Mouse (Mus musculus): Measurements from ENCODE around the gene Tmem259. TPM values are rescaled to one million over a fixed set of nuclear protein-coding genes. Genes with fewer than 3 reads are reported as not detected.
"Not testable (repeated sequence)": the region's sequence is repeated elsewhere in the genome, so short reads cannot be mapped to it uniquely, and the experiment has no call there.

Tmem259 gene
- polyA plus RNA-seq, 1 experiment from 2014 or later: 15.6 TPM

DNA sequence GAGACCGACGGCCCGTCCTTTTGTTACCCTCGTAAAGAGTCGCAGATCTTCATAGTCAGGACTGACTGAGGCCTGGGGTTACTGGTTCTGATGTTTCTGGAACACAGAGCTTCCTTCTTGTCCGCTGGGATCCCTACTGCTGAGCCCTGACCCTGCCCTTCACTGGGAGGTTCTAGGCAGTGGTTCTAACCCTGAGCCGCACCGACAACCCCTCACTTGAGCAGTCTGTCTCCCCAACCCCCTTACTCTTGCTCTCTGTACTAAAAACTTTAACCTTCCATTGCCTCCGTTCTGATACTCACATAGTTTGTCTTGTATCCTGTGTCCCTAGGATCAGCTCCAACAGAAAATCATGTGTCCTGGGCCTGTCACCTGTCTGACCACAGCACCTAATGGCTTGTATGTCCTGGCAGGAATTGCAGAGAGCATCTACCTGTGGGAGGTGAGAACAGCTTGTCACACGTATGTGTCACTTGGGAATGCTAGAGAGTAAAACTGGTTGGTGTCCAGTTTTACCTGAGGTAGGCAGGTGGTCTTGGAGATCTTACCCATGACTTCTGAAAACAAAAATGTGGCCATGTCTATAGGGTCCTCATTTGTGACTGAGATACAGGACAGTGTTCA lies 23.3 kb downstream of the Tmem259 start:
- Histone ChIP-seq H3K36me3 (ENCODE audit: control insufficient read depth, insufficient read depth, low read length) (peaks cover 37% of the 10 kb centered on the region), H3K27me3 (ENCODE audit: control insufficient read depth, insufficient read depth, low read length) (no peaks in the 10 kb centered on the region), H3K27ac (ENCODE audit: low read length) (0 out of 2 replicates have a peak overlapping the region, but pooled peaks have one; percentile 69), H3K9ac (replicated peaks; ENCODE audit: low read depth, low read length) (peak overlapping the region; percentile 87), H3K4me2 (replicated peaks; ENCODE audit: low read depth, low read length) (peak overlapping the region; percentile 86), H3K4me3 (ENCODE audit: low read depth, low read length) (peak overlapping the region; percentile 98), H3K9me3 (ENCODE audit: control insufficient read depth, low read depth, low read length) (no peaks in the 10 kb centered on the region), H3K4me1 (ENCODE audit: control insufficient read depth, insufficient read depth, low read length) (peaks cover 9% of the 10 kb centered on the region)
- 9% methylated on average over 10 of the region's 10 CpGs for whole genome bisulfite sequencing
- ATAC-seq (ENCODE audit: insufficient number of reproducible peaks, insufficient read depth, low FRiP score, low read depth): no peak

DNA sequence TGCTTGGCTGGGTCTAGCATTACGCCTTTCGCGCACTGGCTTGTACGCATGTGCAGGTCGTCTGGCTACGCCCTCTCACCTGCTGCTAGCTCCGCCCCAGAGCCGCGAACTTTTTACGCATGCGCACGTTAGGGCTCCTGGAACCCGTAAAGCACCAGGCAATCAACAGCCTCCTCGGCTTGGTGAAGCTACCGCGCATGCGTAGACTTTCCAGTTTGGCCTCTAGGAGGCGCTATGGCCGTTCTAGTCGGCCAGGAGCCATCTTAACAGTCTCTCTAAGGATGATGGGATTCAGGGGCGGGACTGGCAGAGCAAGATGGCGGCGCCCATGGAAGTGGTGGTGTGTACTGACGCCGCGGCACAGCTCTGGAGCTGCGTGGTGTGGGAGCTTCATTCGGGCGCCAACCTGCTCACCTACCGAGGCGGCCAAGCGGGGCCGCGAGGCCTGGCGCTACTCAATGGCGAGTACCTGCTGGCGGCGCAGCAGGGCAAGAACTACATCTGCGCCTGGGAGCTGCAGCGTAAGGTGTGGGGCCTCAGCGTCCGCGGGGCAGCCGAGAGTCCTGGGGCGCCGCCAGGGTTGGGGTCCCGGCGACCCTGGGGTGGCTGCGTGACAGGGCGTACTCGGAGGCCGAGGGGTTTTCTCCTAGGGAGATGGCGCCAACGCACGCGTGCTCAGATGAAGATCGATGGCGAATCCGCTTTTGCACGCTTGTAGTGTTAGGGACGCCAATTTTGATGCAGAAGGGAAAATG lies 24.1 kb downstream of the Tmem259 start, which contains the start of gene Wdr18:
Wdr18 (plus strand) TSS at position 306 of the 755 bp plus-strand sequence.
- peaks cover 29% of the 10 kb centered on the region for H3K36me3 ChIP-seq (ENCODE audit: control insufficient read depth, insufficient read depth, low read length)
- H3K9me3 ChIP-seq (ENCODE audit: control insufficient read depth, low read depth, low read length): no peaks in the 10 kb centered on the region
- H3K4me3 ChIP-seq (ENCODE audit: low read depth, low read length): peak within 1 kb of the TSS; percentile 98
- H3K4me1 ChIP-seq (ENCODE audit: control insufficient read depth, insufficient read depth, low read length): peaks cover 9% of the 10 kb centered on the region
- under 1% methylated on average over 61 of the region's 61 CpGs for WGBS
- H3K9ac ChIP-seq (replicated peaks; ENCODE audit: low read depth, low read length): peak within 1 kb of the TSS; percentile 87
- peak within 1 kb of the TSS; percentile 69; the same call in 1 of the 2 replicates for H3K27ac ChIP-seq (ENCODE audit: low read length)
- peak; percentile 94 for ATAC-seq (ENCODE audit: insufficient number of reproducible peaks, insufficient read depth, low FRiP score, low read depth)
- H3K27me3 ChIP-seq (ENCODE audit: control insufficient read depth, insufficient read depth, low read length): no peaks in the 10 kb centered on the region
- H3K4me2 ChIP-seq (replicated peaks; ENCODE audit: low read depth, low read length): peak within 1 kb of the TSS; percentile 86

DNA sequence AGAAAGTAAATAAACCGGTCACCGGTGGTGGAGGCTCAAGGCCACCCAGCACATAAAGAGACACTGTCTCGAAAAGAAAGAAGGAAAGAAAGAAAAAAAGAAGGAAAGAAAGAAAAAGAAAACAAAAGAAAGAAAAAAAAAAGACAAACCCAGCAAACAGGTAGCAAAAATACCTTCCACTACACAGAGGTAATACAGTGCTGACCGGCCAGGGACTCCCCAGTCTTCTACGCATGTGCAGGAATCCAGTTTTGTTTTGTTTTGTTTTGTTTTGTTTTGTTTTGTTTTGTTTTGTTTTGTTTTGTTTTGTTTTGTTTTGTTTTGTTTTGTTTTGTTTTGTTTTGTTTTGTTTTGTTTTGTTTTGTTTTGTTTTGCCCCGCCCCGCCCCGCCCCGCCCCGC lies 24.7 kb downstream of the Tmem259 start:
- not testable (repeated sequence) for H3K4me1 ChIP-seq (ENCODE audit: control insufficient read depth, insufficient read depth, low read length); H3K4me2 ChIP-seq (replicated peaks; ENCODE audit: low read depth, low read length); H3K27ac ChIP-seq (ENCODE audit: low read length); ATAC-seq (ENCODE audit: insufficient number of reproducible peaks, insufficient read depth, low FRiP score, low read depth); H3K9me3 ChIP-seq (ENCODE audit: control insufficient read depth, low read depth, low read length); H3K27me3 ChIP-seq (ENCODE audit: control insufficient read depth, insufficient read depth, low read length); H3K9ac ChIP-seq (replicated peaks; ENCODE audit: low read depth, low read length)
- Histone ChIP-seq H3K36me3 (ENCODE audit: control insufficient read depth, insufficient read depth, low read length) (peaks cover 23% of the 10 kb centered on the region), H3K4me3 (ENCODE audit: low read depth, low read length) (peak overlapping the region; percentile 98; the same call in 1 of the 2 replicates)
- WGBS: 33% methylated on average over 10 of the region's 10 CpGs

DNA sequence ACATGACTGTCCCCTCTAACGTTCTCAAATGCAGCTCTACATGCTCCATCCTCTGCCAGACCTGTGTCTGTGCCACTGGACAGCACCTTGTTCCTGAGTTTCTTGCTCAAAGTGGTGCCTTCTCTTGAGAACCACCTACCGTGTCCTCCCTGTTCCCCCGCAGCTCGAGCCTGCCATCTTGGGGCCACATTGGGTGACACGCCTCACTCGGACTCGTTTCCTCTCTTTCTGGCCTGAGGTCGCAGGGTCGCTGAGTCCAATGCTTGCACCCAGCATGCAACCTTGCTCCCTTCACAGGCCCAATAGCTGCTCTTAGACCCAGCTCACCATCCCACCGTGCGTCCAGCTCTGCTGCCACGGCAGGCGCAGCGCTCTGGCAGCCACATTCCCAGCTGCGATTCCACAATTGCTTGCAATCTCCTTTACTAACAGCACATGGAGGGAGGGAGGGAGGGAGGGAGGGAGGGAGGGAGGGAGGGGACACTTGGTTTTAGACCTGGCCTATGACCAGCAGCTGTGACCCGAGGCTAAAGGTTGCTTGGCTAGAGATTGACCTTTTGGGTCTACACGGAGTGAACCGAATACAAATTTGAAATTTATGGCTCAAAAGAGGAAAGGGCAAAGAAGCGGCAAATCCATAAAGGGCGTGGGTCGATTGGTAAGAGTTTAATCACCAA lies 25.9 kb downstream of the Tmem259 start:
- H3K4me2 ChIP-seq (replicated peaks; ENCODE audit: low read depth, low read length): no peak overlapping the region
- H3K27ac ChIP-seq (ENCODE audit: low read length): no peak overlapping the region
- H3K36me3 ChIP-seq (ENCODE audit: control insufficient read depth, insufficient read depth, low read length): peaks cover 15% of the 10 kb centered on the region
- no peaks in the 10 kb centered on the region for H3K27me3 ChIP-seq (ENCODE audit: control insufficient read depth, insufficient read depth, low read length)
- H3K4me1 ChIP-seq (ENCODE audit: control insufficient read depth, insufficient read depth, low read length): peaks cover 9% of the 10 kb centered on the region
- H3K4me3 ChIP-seq (ENCODE audit: low read depth, low read length): no peak overlapping the region
- WGBS: 12% methylated on average over 21 of the region's 21 CpGs
- H3K9ac ChIP-seq (replicated peaks; ENCODE audit: low read depth, low read length): no peak overlapping the region
- H3K9me3 ChIP-seq (ENCODE audit: control insufficient read depth, low read depth, low read length): no peaks in the 10 kb centered on the region
- ATAC-seq (ENCODE audit: insufficient number of reproducible peaks, insufficient read depth, low FRiP score, low read depth): no peak

DNA sequence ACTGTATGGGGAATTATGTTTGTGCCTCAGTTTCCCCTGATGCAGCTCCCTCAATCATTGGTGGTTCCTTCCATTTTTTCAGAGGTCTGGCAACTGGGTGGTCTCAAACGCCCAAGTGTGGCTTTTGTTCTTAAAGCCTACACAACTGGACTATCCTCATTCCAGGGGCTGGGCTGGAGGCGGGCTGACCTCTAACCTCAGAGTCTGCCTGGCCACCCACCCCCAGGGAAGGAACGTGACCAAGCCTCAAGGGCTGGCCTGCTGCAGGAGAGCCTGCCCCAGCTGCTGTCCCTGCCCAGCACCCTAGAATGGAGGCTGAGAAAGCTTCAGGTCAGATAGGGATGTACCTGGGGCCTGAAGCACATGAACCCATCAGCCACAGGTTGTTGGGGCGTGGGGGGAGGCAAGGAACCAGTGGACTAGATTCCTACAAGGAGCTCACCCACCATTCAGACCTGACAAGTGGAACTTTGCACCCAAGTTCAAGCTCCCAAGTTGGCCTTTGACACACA lies 27.4 kb downstream of the Tmem259 start:
- Histone ChIP-seq H3K4me1 (ENCODE audit: control insufficient read depth, insufficient read depth, low read length) (peaks cover 9% of the 10 kb centered on the region), H3K4me2 (replicated peaks; ENCODE audit: low read depth, low read length) (no peak overlapping the region), H3K9me3 (ENCODE audit: control insufficient read depth, low read depth, low read length) (no peaks in the 10 kb centered on the region), H3K27ac (ENCODE audit: low read length) (no peak overlapping the region), H3K27me3 (ENCODE audit: control insufficient read depth, insufficient read depth, low read length) (no peaks in the 10 kb centered on the region), H3K9ac (replicated peaks; ENCODE audit: low read depth, low read length) (no peak overlapping the region), H3K4me3 (ENCODE audit: low read depth, low read length) (no peak overlapping the region), H3K36me3 (ENCODE audit: control insufficient read depth, insufficient read depth, low read length) (peaks cover 17% of the 10 kb centered on the region)
- no peak for ATAC-seq (ENCODE audit: insufficient number of reproducible peaks, insufficient read depth, low FRiP score, low read depth)
- 31% methylated on average over 4 of the region's 4 CpGs for WGBS

DNA sequence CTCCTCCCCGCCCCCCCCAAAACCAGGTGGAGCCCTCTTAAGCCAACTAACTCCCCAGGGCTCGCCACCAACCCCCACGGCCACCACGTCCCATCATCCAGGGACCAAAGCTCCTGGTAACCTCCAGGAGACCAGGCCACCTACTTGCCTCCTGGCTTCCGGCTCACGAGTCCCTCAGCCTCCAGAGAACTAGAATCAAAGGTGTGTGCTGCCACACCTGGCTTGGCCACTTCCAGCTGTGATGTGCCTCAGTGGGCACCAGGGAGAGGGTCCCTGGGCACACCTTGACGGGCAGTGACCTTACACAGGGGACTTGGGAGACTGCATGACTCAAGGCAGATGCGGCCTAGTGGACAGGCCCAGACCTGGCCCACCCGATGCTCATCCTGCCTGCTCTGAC lies 28.4 kb downstream of the Tmem259 start:
- Histone ChIP-seq H3K27me3 (ENCODE audit: control insufficient read depth, insufficient read depth, low read length) (no peaks in the 10 kb centered on the region), H3K36me3 (ENCODE audit: control insufficient read depth, insufficient read depth, low read length) (peaks cover 20% of the 10 kb centered on the region), H3K27ac (ENCODE audit: low read length) (no peak overlapping the region), H3K4me1 (ENCODE audit: control insufficient read depth, insufficient read depth, low read length) (peaks cover 2% of the 10 kb centered on the region), H3K9me3 (ENCODE audit: control insufficient read depth, low read depth, low read length) (no peaks in the 10 kb centered on the region), H3K4me2 (replicated peaks; ENCODE audit: low read depth, low read length) (no peak overlapping the region), H3K4me3 (ENCODE audit: low read depth, low read length) (no peak overlapping the region), H3K9ac (replicated peaks; ENCODE audit: low read depth, low read length) (no peak overlapping the region)
- ATAC-seq (ENCODE audit: insufficient number of reproducible peaks, insufficient read depth, low FRiP score, low read depth): no peak
- WGBS: 62% methylated on average over 9 of the region's 9 CpGs

DNA sequence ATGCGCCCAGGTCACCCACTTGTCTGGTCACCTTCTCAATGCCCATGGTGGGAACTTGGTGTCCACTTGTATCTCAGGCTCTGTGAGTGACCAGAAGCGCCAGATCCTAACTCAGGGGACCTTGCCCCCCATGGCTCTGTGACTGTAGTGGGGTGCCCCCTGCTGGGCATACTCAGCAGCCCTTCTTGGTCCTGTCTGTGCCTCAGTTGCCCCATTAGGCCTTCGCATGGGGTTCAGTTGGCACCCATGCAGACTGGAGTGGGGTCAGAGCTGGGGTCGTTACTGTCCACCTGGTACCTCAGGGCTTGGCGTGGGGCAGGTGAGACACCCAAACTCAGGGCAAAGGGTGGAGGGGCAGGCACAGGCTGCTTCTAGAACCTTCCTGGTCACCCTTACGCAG lies 30.2 kb downstream of the Tmem259 start:
- 84% methylated on average over 6 of the region's 6 CpGs for WGBS
- Histone ChIP-seq H3K27ac (ENCODE audit: low read length) (no peak overlapping the region), H3K36me3 (ENCODE audit: control insufficient read depth, insufficient read depth, low read length) (peaks cover 37% of the 10 kb centered on the region), H3K4me3 (ENCODE audit: low read depth, low read length) (no peak overlapping the region), H3K4me1 (ENCODE audit: control insufficient read depth, insufficient read depth, low read length) (no peaks in the 10 kb centered on the region), H3K4me2 (replicated peaks; ENCODE audit: low read depth, low read length) (no peak overlapping the region), H3K9me3 (ENCODE audit: control insufficient read depth, low read depth, low read length) (no peaks in the 10 kb centered on the region), H3K27me3 (ENCODE audit: control insufficient read depth, insufficient read depth, low read length) (no peaks in the 10 kb centered on the region), H3K9ac (replicated peaks; ENCODE audit: low read depth, low read length) (no peak overlapping the region)
- ATAC-seq (ENCODE audit: insufficient number of reproducible peaks, insufficient read depth, low FRiP score, low read depth): no peak

DNA sequence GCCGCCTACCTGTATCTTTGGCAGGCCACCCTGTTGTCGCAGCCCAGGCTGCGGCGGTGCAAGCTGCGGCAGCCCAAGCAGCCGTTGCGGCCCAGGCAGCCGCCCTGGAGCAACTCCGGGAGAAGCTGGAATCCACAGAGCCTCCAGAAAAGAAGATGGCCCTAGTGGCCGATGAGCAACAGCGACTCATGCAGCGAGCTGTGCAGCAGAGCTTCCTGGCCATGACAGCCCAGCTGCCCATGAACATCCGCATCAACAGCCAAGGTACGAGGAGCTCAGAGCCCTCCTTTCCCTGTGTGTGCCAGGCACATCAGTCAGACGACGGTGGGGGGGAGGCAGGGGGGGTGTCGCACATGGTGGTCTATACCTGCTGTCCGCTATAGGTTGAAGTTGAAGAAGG lies 33.5 kb downstream of the Tmem259 start:
- peaks cover 44% of the 10 kb centered on the region for H3K36me3 ChIP-seq (ENCODE audit: control insufficient read depth, insufficient read depth, low read length)

More for the DNA sequence above, 33.5 kb downstream of the Tmem259 start:
- no peak overlapping the region for H3K9ac ChIP-seq (replicated peaks; ENCODE audit: low read depth, low read length)
- no peak overlapping the region for H3K4me3 ChIP-seq (ENCODE audit: low read depth, low read length)
- H3K27me3 ChIP-seq (ENCODE audit: control insufficient read depth, insufficient read depth, low read length): no peaks in the 10 kb centered on the region
- peaks cover 16% of the 10 kb centered on the region; the same call in 1 of the 2 replicates for H3K4me1 ChIP-seq (ENCODE audit: control insufficient read depth, insufficient read depth, low read length)
- H3K4me2 ChIP-seq (replicated peaks; ENCODE audit: low read depth, low read length): no peak overlapping the region
- ATAC-seq (ENCODE audit: insufficient number of reproducible peaks, insufficient read depth, low FRiP score, low read depth): no peak
- no peaks in the 10 kb centered on the region for H3K9me3 ChIP-seq (ENCODE audit: control insufficient read depth, low read depth, low read length)
- H3K27ac ChIP-seq (ENCODE audit: low read length): no peak overlapping the region
- WGBS: 84% methylated on average over 18 of the region's 18 CpGs

Data from stomach, embryonic 14.5 days (tissue).